Mouse (Mus musculus): ENCODE results near the gene Coq6. TPM values are rescaled to one million over a fixed set of nuclear protein-coding genes. Genes with fewer than 3 reads are reported as not detected.

Coq6 gene
- total RNA-seq, 2 experiments from 2014 or later = 93.8 to 100 TPM

DNA sequence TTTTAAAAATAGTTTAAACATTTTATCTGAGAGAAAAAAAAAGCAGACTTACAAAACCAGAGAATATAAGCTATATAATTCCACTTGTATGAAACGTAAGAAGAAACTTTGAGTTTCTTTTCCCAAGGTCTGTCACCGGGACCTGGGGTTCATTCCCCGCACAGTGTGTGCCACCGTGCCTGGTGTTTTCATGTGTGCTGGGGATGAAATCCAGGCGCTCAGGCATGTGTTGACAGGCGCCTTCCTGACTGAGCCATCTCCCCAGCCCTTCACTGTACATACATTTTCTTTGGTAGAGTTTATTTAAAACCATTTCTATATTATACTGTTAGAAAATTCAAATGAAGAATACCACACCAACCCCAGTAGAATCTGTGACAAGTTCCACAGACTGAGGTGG lies 28.9 kb downstream of the Coq6 start:
- peak in 1 of 2 experiments; percentile 50 for DNase-seq
- intact Hi-C loops (cut with DNase I) = no loop called here

DNA sequence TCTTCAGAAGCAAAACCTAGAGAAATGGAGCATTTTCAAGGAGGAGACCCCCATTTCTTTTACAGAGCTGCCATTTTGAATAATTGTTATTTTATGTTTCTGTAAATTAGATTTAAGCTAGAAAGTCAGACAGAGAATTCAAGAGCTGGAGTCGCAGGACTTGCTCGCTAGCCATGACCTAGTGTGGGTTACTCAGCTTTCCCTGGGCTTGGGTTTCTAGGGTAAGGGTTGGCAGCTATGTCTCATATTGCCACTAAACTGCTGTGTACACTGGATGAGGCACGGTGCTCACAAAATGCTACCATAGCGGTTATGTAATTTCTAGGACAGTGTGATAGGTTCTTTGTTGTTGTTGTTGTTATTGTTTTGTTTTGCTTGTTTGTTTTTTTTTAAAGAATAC lies 31.2 kb downstream of the Coq6 start:
- intact Hi-C loops (cut with DNase I) = no loop called here

DNA sequence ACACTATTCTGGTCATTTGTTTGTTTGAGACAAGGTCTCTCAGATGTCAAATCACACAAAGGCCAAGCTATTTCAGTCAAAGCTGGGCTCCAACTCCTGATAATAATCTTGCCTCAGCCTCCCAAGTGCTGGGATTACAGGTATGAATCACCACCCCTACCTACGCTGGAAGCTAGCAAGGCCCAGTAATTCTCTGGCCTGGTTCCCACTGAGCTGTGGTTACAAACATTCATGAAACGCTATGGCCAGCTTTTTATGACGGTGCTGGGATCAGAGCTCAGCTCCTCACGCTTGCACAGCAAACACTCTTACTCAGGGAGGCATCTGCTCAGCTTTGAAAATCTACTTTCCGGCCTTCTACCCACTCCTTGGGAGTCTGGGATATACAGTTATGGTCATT lies 32.4 kb downstream of the Coq6 start:
- no peak for DNase-seq
- intact Hi-C loops (cut with DNase I) = no loop called here

More for the DNA sequence above, 31.2 kb downstream of the Coq6 start:
- DNase-seq = no peak

DNA sequence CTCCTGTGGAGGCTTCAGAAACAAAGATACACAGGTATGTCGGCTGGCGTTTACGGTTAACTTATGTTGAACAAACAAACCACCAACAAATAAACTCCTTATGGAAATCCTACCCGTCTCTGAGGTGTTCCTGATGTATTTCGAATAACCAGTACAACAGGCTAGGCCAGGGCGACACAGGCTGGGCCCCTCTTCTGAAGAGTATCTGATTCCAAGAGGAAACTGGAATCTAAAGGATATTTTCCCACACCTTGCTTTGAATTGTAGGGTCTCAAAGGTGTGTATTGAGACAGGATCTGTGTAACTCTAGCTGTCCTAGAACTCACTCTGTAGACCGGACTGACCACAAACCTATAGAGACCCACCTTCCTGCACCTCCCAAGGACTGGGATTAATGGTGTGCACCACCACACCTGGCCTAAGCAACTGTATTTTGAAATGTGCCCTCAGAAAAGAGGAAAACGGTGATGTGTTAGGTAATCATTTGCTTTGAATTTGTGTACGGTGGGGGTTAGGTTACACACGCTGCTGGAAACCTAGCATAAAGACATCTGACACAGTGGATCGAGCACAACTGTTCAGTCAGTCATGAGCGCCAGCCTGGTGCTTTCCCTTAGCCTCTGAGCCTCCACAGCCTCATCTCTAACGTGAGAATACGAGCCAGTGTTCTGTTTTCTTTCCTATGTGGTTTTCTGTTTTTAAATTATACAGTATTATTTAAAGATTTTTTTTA lies 35.7 kb downstream of the Coq6 start:
- DNase-seq = no peak

DNA sequence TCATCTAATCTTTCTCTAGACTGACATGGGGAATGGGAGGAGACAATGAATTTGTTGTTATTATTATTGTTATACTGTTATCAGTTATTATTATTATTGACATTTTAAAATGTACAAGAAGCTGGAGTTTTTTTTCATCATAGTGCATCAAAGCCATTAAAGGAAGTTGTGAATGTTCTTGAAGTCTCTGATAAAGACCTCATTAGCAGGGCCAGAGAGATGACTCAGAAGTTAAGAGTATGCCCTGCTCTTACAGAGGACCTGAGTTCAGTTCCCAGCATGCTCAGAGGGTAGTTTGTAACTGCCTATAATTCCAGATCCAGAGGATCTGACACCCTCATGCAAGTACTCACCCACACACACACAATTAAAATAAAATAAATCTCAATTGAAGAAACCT lies 36.2 kb downstream of the Coq6 start:
- DNase-seq = no peak
- intact Hi-C loops (cut with DNase I) = no loop called here

More for the DNA sequence above, 35.7 kb downstream of the Coq6 start:
- intact Hi-C loops (cut with DNase I) = no loop called here

DNA sequence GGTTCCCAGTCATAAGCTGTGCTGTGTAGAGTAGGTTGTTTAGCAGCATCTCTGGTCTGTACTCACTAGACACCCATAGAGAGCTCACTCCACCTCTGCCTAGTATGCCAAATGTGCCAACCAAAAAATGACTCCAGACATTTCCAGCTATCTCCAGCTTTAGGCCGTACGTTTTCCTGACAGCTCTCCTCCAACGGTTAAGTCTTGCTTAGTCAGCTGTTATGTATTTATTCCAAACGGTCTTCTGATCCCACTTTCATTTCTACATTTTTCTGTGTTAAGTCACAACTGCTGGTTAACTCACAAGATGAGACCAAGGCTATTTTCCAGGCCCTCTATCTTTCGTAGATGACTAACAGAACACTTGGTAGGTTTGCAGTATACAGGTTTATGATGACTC lies 37.2 kb downstream of the Coq6 start:
- DNase-seq = no peak

DNA sequence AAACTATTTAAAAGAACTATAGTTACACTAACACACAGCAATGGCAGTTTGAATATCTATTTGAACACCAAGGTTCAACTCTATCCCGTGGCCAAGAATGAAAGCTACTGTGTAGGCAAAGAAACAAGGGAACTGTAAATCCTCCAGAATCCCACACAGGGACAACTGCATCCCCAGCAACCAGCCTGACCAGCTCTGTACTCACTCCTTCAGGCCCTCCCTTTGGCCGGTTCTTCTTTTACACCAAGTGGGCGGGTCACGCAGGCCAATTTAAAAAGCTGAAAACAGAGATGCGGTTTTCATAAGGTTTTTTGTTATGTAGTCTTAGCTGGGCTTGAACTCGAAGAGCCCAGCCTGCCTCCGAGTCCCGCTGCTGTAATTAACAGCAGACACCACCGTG lies 37.7 kb downstream of the Coq6 start:
- intact Hi-C loops (cut with DNase I) = no loop called here
- no peak for DNase-seq

More for the DNA sequence above, 37.2 kb downstream of the Coq6 start:
- intact Hi-C loops (cut with DNase I) = no loop called here

DNA sequence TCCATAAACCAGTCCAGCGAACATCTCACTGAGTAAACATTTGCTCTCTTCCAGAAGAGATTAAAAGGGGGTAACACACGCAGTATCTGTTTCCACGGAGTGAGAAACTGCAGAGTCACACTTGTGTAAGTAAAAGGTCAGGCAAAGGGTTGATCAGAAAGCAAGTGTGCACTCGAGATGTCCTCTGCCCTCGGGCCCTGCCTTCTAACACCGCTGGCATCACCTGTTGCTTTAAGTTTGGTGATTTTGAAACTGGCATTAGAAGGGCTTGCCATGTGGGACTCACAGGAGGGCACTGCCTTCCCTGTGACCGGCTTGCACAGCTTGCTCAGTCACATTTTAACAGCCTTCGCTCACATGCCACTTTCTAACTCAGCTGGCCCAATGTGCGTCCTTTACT lies 38.2 kb downstream of the Coq6 start:
- intact Hi-C loops (cut with DNase I) = no loop called here
- no peak for DNase-seq

DNA sequence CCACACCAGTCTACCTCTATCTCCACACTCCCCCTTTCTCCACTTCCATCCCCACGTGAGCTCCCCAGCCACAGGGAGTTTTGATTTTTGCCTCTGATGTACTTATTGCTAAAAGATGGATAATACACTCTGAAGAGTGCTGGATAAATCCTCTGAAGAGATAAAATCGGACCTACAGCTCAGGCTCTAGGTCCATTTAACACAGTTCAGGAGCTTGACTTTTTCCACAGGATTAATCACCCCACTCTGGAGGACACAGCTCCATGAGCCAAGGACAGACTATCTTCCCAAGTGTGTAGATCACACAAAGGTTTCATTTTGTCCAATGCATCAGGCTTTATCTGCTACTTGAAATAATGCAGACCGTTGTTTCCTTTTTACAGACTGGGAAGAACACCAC lies 38.6 kb downstream of the Coq6 start:
- intact Hi-C loops (cut with DNase I) = no loop called here

DNA sequence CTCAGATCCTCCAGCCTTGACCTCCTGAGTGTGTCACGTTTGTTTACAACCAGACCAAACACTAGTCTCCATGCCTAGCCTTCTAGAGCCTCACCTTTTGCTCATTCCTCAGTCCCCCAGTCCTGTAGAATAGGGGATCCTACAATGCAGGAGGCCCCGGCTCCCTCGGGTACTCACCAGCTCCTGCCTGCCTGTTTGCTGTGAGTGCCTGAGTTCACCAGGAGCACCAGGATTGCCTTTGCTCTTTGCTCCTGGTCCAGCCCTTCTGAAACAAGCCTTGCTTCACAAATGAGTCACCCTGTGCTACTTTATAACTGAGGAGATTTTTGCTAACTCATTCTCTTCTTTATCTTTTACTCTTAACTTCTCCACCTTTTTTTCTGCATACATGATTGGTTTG lies 39.2 kb downstream of the Coq6 start:
- intact Hi-C loops (cut with DNase I) = no loop called here
- no peak for DNase-seq

More for the DNA sequence above, 38.6 kb downstream of the Coq6 start:
- no peak for DNase-seq

DNA sequence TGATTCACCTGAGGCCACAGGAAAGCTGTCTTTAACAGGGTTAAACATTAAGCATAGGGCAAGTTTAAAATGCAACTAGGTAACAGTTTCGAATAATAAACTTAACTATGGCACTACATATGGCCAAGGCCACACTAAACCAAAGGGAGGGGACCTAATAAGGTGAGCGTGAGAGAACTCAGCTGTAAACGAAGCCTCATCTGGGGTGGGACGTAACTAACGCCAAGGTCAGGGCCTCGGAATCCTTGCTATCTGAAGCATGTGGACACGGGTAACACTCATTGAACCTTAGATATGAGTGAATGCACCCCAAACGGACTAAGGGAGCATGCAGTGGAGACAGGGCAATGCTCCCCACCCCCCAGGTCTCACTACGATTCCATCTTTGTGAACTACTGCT lies 41.5 kb downstream of the Coq6 start:
- intact Hi-C loops (cut with DNase I) = no loop called here
- DNase-seq = no peak

DNA sequence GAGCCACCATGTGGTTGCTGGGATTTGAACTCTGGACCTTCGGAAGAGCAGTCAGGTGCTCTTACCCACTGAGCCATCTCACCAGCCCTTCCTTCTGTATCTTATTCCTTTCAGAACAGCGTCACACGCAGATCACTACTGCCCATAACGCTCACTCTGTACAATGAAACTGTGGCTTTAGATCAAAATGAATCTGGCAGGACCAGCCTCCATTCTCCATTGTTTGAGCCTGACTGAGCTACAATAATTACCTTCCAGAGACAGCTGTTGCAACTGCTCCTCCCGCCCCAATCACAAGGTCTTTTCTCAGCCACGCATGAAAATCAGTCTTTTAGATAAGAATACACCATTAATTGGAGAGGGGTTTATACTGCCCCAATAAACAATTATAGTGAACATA lies 43.1 kb downstream of the Coq6 start:
- no peak for DNase-seq
- intact Hi-C loops (cut with DNase I) = no loop called here

DNA sequence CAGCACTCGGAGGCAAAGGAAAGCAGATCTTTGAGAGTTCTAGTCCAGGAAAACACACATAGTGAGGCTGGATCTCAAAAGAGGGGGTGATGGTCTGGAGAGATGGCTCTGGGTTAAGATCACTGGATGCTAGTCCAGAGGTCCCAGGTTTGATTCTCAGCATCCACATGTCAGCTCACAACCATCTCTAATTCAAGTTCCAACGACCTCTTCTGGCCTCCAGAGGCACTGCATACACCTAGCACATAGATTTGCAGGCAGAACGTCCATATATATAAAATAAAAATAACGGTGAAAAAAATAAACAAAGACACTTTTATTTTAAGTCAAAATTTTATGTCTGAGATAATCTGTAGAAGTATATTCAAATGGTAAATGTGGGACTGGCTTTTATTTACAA lies 45.8 kb downstream of the Coq6 start:
- intact Hi-C loops (cut with DNase I) = loop anchor here (5.0 kb wide), 1 partner anchor 45 kb away; the partner anchor contains the start of genes Coq6 and Fam161b
- no peak for DNase-seq

DNA sequence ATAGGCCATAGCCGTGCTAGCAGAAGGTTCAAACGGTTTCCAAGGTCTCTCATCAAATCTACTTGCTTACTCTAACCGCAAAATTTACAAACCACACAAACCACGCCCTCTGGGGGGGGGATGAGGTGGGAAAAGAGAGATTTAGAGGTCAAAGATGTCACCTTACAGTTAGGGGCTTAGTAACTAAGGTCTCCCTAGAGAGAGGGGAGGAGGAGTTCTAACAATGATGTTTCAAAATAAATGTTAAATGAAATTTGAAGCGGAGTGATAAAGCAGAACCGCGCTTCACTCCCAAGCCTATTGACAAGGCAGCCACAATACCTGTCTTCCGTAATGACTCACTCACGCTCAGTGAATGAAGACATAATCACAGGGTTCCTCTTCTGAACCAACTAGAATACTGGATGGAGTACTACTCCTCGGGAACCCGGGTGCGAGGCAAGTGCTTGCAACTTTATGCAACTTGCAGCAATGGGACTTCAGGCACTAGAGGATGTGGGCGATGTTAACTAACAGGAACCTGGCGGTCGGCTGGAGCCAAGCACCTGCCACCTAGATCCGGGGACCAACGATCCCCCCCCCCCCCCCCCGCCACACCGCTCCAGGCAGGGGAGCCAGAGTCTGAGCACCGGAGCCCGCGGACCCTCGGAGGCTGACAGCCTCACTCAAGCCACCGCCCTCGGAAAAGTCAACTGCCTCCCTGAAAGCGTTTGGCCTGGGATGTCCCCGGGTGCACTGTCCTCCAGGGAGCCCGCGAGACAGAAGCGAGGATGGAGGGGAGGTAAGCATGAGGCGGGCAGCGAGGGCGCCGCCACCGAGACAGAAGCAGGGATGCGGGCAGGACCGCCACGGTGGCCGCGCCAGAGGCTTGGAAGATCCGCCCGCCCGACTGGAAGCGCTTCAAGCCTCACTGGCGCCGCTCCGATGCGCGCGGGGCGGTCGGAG lies 46.7 kb downstream of the Coq6 start:
- DNase-seq = peak in 1 of 2 experiments; percentile 12
- intact Hi-C loops (cut with DNase I) = loop anchor here (5.0 kb wide), 1 partner anchor 46 kb away; the partner anchor contains the start of genes Coq6 and Fam161b

DNA sequence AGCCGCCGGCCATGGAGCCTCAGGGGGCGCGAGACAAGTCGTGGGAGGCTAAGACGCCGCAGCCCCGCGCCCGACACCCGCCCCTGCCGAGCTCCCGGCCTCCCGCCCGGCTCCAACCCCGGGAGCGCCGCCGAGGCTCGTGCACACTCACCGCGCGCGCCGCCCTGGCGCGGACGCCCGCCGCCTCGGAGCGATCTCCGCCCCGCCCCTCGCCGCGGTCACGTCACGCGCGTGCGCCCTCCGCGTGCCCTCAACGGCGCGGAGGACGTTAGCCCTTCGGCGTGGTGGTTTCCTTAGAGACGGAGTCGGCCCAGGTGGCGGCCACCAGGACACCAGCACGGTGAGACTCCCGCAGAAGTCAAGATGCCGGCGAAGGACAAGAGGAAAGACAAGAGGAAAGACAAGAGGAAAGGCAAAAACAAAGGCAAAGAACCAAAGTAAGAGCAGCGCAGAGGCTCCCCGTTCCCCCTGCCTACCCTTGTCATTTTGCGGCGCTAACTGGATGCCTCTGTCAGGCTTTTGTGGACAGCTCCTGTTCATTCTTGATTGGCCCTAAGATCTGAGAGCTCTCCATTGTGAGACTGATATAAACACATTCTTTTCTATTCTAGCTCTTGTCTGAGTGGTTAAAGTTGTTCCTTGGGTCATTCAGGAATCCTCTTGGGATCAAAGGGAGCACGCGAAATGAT lies 47.5 kb downstream of the Coq6 start, which contains the start of the genes Entpd5 and Bbof1:
Gene Entpd5, minus strand, starts transcription at position 211 of the 689 bp plus-strand sequence.
Gene Bbof1, plus strand, starts transcription at position 253 of the 689 bp plus-strand sequence.
- peak; percentile 95 to 96 for DNase-seq
- intact Hi-C loops (cut with DNase I) = loop anchor here (5.0 kb wide), 1 partner anchor 47 kb away; the partner anchor contains the start of genes Coq6 and Fam161b

DNA sequence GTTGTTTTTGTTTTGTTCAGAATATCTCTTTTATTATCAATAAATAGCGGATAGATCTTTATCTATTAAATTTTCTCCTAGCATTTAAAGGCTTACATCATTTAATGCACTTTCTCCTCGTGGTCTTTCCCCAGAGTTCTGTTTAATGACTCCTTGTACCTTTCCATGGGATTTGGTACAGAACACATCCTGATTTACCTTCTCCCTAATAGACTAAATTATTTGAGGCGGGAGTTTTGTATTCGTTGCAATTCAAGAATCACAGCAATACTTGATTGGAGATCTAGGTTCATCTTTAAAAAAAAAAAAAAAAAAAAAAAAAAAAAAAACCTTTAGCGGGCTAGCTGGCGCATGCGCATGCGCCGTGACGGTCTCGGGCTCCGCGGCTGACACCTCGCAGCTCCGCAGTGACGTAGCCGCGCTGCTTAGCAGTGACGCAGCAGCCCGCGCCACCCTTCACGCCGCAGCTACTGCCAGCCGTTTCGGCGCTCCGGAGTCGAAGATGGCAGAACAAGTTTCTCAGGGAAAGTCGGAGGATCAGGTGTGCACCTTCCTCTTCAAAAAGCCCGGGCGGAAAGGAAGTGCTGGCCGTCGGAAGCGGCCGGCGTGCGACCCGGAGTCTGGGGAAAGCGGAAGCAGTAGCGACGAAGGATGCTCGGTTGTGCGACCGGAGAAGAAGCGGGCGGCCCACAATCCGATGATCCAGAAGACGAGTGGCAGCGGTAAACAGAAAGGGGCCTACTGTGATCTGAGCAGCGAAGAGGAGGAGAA lies 55.6 kb downstream of the Coq6 start, which contains the start of gene Rnf113a2:
Gene Rnf113a2, plus strand, starts transcription at position 363 of the 771 bp plus-strand sequence.
- DNase-seq = peak; percentile 81 to 88
- intact Hi-C loops (cut with DNase I) = no loop called here

DNA sequence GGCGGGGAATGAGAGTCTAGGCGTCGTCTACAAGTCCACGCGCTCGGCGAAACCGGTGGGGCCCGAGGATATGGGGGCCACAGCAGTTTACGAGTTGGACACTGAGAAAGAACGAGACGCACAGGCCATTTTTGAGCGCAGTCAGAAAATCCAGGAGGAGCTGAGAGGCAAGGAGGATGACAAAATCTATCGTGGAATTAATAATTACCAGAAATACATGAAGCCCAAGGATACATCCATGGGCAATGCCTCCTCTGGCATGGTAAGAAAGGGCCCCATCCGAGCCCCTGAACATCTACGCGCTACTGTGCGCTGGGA lies 56.1 kb downstream of the Coq6 start:
- intact Hi-C loops (cut with DNase I) = no loop called here
- DNase-seq = no peak

Measured in heart, postnatal 14 days (tissue).